ENCODE assay signal across 7 mouse cellular contexts in genomic region chr12:54313211-54313845, GRCm38 (mm10).
DNase-seq lines count a peak whose midpoint lies in the region; ATAC-seq and TF ChIP-seq lines count a peak whose summit lies in the region.

No protein-coding gene starts in this region.

- no peaks in the 10 kb centered on the region for H3K9me3 ChIP-seq in intestine, embryonic 14.5 days (ENCODE audit: control insufficient read depth, low read length)
- no peaks in the 10 kb centered on the region for H3K9me3 ChIP-seq in limb, embryonic 12.5 days
- no peaks in the 10 kb centered on the region for H3K9me3 ChIP-seq in midbrain, embryonic 12.5 days

- intact Hi-C loops in gastrocnemius, postnatal 36 days (cut with DNase I): no loop called here

- H3K4me2 ChIP-seq in intestine, embryonic 14.5 days (ENCODE audit: low read length): peak overlapping the region; percentile 53
- H3K4me2 ChIP-seq in limb, embryonic 12.5 days: peak overlapping the region; percentile 84
- H3K4me2 ChIP-seq in midbrain, embryonic 12.5 days (replicated peaks): peak overlapping the region; percentile 62

- H3K4me1 ChIP-seq in intestine, embryonic 14.5 days (replicated peaks; ENCODE audit: control insufficient read depth, insufficient read depth, low read length): peaks cover 9% of the 10 kb centered on the region; the same call in 1 of the 2 replicates
- peaks cover 26% of the 10 kb centered on the region for H3K4me1 ChIP-seq in limb, embryonic 12.5 days (replicated peaks)
- H3K4me1 ChIP-seq in midbrain, embryonic 12.5 days: peaks cover 31% of the 10 kb centered on the region
- H3K4me1 ChIP-seq in spleen, adult 2 months (ENCODE audit: control insufficient read depth, insufficient read depth, insufficient read length): peaks cover 13% of the 10 kb centered on the region

- H3K27me3 ChIP-seq in intestine, embryonic 14.5 days (replicated peaks; ENCODE audit: control insufficient read depth, insufficient read depth, low read length): no peaks in the 10 kb centered on the region
- peaks cover 20% of the 10 kb centered on the region for H3K27me3 ChIP-seq in limb, embryonic 12.5 days
- H3K27me3 ChIP-seq in midbrain, embryonic 12.5 days: peaks cover 52% of the 10 kb centered on the region
- no peaks in the 10 kb centered on the region for H3K27me3 ChIP-seq in spleen, adult 2 months (ENCODE audit: control insufficient read depth, insufficient read depth, low read length)

- H3K27ac ChIP-seq in intestine, embryonic 14.5 days (ENCODE audit: low read depth): peak overlapping the region; percentile 62
- H3K27ac ChIP-seq in limb, embryonic 12.5 days: no peak overlapping the region
- 0 out of 2 replicates have a peak overlapping the region, but pooled peaks have one; percentile 4 for H3K27ac ChIP-seq in midbrain, embryonic 12.5 days (replicated peaks)
- H3K27ac ChIP-seq in spleen, adult 2 months (ENCODE audit: insufficient read depth, low read length): no peak overlapping the region

- 3% methylated on average over 20 of the region's 20 CpGs for WGBS in intestine, embryonic 14.5 days
- under 1% methylated on average over 20 of the region's 20 CpGs for WGBS in limb, embryonic 12.5 days
- under 1% methylated on average over 19 of the region's 20 CpGs for WGBS in midbrain, embryonic 12.5 days
- WGBS in spleen, adult 2 months: 2% methylated on average over 20 of the region's 20 CpGs

- peak; percentile 49 to 79 for DNase-seq in adrenal gland, adult (ENCODE audit: inconsistent age in 2 of 2, low spot score in 1 of 2)
- peak; percentile 76 for DNase-seq in embryo, embryonic 10.5 days (ENCODE audit: low spot score)
- DNase-seq in gastrocnemius, postnatal 36 days: peak; percentile 7 to 32
- no peak for DNase-seq in intestine, embryonic 14.5 days (ENCODE audit: low spot score)
- peak in 1 of 2 experiments; percentile 29 for DNase-seq in spleen, adult 2 months (ENCODE audit: low read depth in 1 of 2, low spot score in 2 of 2)

- TF ChIP-seq POLR2A in spleen, adult 2 months (IDR thresholded peaks at IDR 0.05; ENCODE audit: low read depth, low read length): no peak

- no peaks in the 10 kb centered on the region for H3K36me3 ChIP-seq in intestine, embryonic 14.5 days (ENCODE audit: control insufficient read depth, insufficient read depth, low read length)
- H3K36me3 ChIP-seq in limb, embryonic 12.5 days: no peaks in the 10 kb centered on the region
- H3K36me3 ChIP-seq in midbrain, embryonic 12.5 days: no peaks in the 10 kb centered on the region
- H3K36me3 ChIP-seq in spleen, adult 2 months (ENCODE audit: control insufficient read depth, insufficient read depth, low read length): no peaks in the 10 kb centered on the region

- no peak for TF ChIP-seq CTCF in spleen, adult 2 months (IDR thresholded peaks at IDR 0.05; ENCODE audit: extremely low read depth, insufficient read depth, insufficient read length, insufficient replicate concordance)

- H3K9ac ChIP-seq in intestine, embryonic 14.5 days (ENCODE audit: low read length): peak overlapping the region; percentile 14; the same call in 1 of the 2 replicates
- H3K9ac ChIP-seq in limb, embryonic 12.5 days (replicated peaks): peak overlapping the region; percentile 55
- H3K9ac ChIP-seq in midbrain, embryonic 12.5 days (replicated peaks): peak overlapping the region; percentile 41

- ATAC-seq in intestine, embryonic 14.5 days (replicated peaks; ENCODE audit: low FRiP score, low TSS enrichment, low read depth): peak; percentile 83
- ATAC-seq in limb, embryonic 12.5 days (ENCODE audit: insufficient number of reproducible peaks, insufficient read depth, low FRiP score, low TSS enrichment, low read depth): peak; percentile 30
- peak; percentile 81 for ATAC-seq in midbrain, embryonic 12.5 days (ENCODE audit: low FRiP score, low read depth)

- peak overlapping the region; percentile 13 for H3K4me3 ChIP-seq in intestine, embryonic 14.5 days (ENCODE audit: low read depth, low read length)
- H3K4me3 ChIP-seq in limb, embryonic 12.5 days (replicated peaks): peak overlapping the region; percentile 39
- peak overlapping the region; percentile 39 for H3K4me3 ChIP-seq in midbrain, embryonic 12.5 days
- H3K4me3 ChIP-seq in spleen, adult 2 months (ENCODE audit: extremely low read depth, insufficient read depth, insufficient read length): peak overlapping the region; percentile 51

Comparison
In these comparisons a context has a peak if more than half of its experiments do, and no peak if none do; other contexts are left out.
1. ATAC-seq: peak in every context shown above with its lines; median percentile 83 in intestine, embryonic 14.5 days; 81 in midbrain, embryonic 12.5 days; 30 in limb, embryonic 12.5 days.
2. H3K27ac ChIP-seq: peak in intestine, embryonic 14.5 days (single experiment) and midbrain, embryonic 12.5 days (single experiment); none in limb, embryonic 12.5 days (single experiment) and spleen, adult 2 months (single experiment).
3. Peak in every context shown above with its lines, with median percentiles within 50 percentile points of each other: H3K4me2 ChIP-seq, H3K4me3 ChIP-seq and H3K9ac ChIP-seq.